Mouse (Mus musculus): ENCODE data around the gene Fry. TPM values are rescaled to one million over a fixed set of nuclear protein-coding genes. Genes with fewer than 3 reads are reported as not detected.
A peak's percentile ranks its signal among the peaks of the same experiment; 100 is the strongest.

Fry gene
- polyA plus RNA-seq, 1 experiment from 2014 or later: 21.1 TPM

- ATAC-seq (ENCODE audit: insufficient read depth, low FRiP score, low TSS enrichment) (no peak), DNase-seq (ENCODE audit: low spot score) (no peak)
- Histone ChIP-seq H3K27ac (ENCODE audit: low read depth, low read length) (no peak overlapping the region), H3K27me3 (ENCODE audit: control insufficient read depth, insufficient read depth, low read length) (no peaks in the 10 kb centered on the region), H3K4me3 (ENCODE audit: low read depth, low read length) (no peak overlapping the region), H3K9me3 (ENCODE audit: control insufficient read depth, low read length) (no peaks in the 10 kb centered on the region), H3K36me3 (ENCODE audit: control insufficient read depth, insufficient read depth, low read length) (no peaks in the 10 kb centered on the region), H3K4me2 (ENCODE audit: low read depth) (no peak overlapping the region), H3K4me1 (ENCODE audit: control insufficient read depth, insufficient read depth, low read length) (no peaks in the 10 kb centered on the region), H3K9ac (ENCODE audit: low read length) (no peak overlapping the region)
- 90% methylated on average over 4 of the region's 4 CpGs for WGBS
These were observed 68.2 kb downstream of the Fry start for GRCm38 (mm10) chr5:150186676-150187075.

- no peak overlapping the region for H3K4me2 ChIP-seq (ENCODE audit: low read depth)
- no peak overlapping the region for H3K27ac ChIP-seq (ENCODE audit: low read depth, low read length)
- H3K9ac ChIP-seq (ENCODE audit: low read length): no peak overlapping the region
- 87% methylated on average over 4 of the region's 4 CpGs for WGBS
- no peaks in the 10 kb centered on the region for H3K9me3 ChIP-seq (ENCODE audit: control insufficient read depth, low read length)
- no peak overlapping the region for H3K4me3 ChIP-seq (ENCODE audit: low read depth, low read length)
- H3K4me1 ChIP-seq (ENCODE audit: control insufficient read depth, insufficient read depth, low read length): no peaks in the 10 kb centered on the region
- ATAC-seq (ENCODE audit: insufficient read depth, low FRiP score, low TSS enrichment) (no peak), DNase-seq (ENCODE audit: low spot score) (no peak)
- H3K36me3 ChIP-seq (ENCODE audit: control insufficient read depth, insufficient read depth, low read length): no peaks in the 10 kb centered on the region
- H3K27me3 ChIP-seq (ENCODE audit: control insufficient read depth, insufficient read depth, low read length): no peaks in the 10 kb centered on the region
These were observed 69.6 kb downstream of the Fry start for GRCm38 (mm10) chr5:150188031-150188430.

- no peak overlapping the region for H3K4me2 ChIP-seq (ENCODE audit: low read depth)
- 91% methylated on average over 4 of the region's 4 CpGs for WGBS
- H3K9ac ChIP-seq (ENCODE audit: low read length): no peak overlapping the region
These were observed 72.3 kb downstream of the Fry start for GRCm38 (mm10) chr5:150190454-150191358.

GRCm38 (mm10) chr5:150195514-150196210, 77.2 kb downstream of the Fry start:
- 7% methylated on average over 22 of the region's 22 CpGs for WGBS

More at GRCm38 (mm10) chr5:150190454-150191358, 72.3 kb downstream of the Fry start:
- H3K4me3 ChIP-seq (ENCODE audit: low read depth, low read length): no peak overlapping the region
- H3K4me1 ChIP-seq (ENCODE audit: control insufficient read depth, insufficient read depth, low read length): no peaks in the 10 kb centered on the region
- no peaks in the 10 kb centered on the region for H3K27me3 ChIP-seq (ENCODE audit: control insufficient read depth, insufficient read depth, low read length)
- no peaks in the 10 kb centered on the region for H3K36me3 ChIP-seq (ENCODE audit: control insufficient read depth, insufficient read depth, low read length)
- no peak overlapping the region for H3K27ac ChIP-seq (ENCODE audit: low read depth, low read length)
- ATAC-seq (ENCODE audit: insufficient read depth, low FRiP score, low TSS enrichment) (no peak), DNase-seq (ENCODE audit: low spot score) (no peak)
- H3K9me3 ChIP-seq (ENCODE audit: control insufficient read depth, low read length): no peaks in the 10 kb centered on the region

GRCm38 (mm10) chr5:150196211-150196585, 77.8 kb downstream of the Fry start:
- Histone ChIP-seq H3K4me3 (ENCODE audit: low read depth, low read length) (peak overlapping the region; percentile 14), H3K9ac (ENCODE audit: low read length) (no peak overlapping the region), H3K27me3 (ENCODE audit: control insufficient read depth, insufficient read depth, low read length) (no peaks in the 10 kb centered on the region), H3K9me3 (ENCODE audit: control insufficient read depth, low read length) (no peaks in the 10 kb centered on the region), H3K4me1 (ENCODE audit: control insufficient read depth, insufficient read depth, low read length) (no peaks in the 10 kb centered on the region), H3K4me2 (ENCODE audit: low read depth) (peak overlapping the region; percentile 45), H3K36me3 (ENCODE audit: control insufficient read depth, insufficient read depth, low read length) (no peaks in the 10 kb centered on the region), H3K27ac (ENCODE audit: low read depth, low read length) (no peak overlapping the region)
- ATAC-seq (ENCODE audit: insufficient read depth, low FRiP score, low TSS enrichment) (peak; percentile 58; the same call in 1 of the 2 replicates), DNase-seq (ENCODE audit: low spot score) (peak; percentile 49)
- WGBS: 4% methylated on average over 6 of the region's 6 CpGs

More at GRCm38 (mm10) chr5:150195514-150196210, 77.2 kb downstream of the Fry start:
- no peaks in the 10 kb centered on the region for H3K4me1 ChIP-seq (ENCODE audit: control insufficient read depth, insufficient read depth, low read length)
- 0 out of 2 replicates have a peak overlapping the region, but pooled peaks have one; percentile 44 for H3K27ac ChIP-seq (ENCODE audit: low read depth, low read length)
- H3K4me2 ChIP-seq (ENCODE audit: low read depth): peak overlapping the region; percentile 45
- H3K27me3 ChIP-seq (ENCODE audit: control insufficient read depth, insufficient read depth, low read length): no peaks in the 10 kb centered on the region
- H3K4me3 ChIP-seq (ENCODE audit: low read depth, low read length): peak overlapping the region; percentile 14
- no peaks in the 10 kb centered on the region for H3K36me3 ChIP-seq (ENCODE audit: control insufficient read depth, insufficient read depth, low read length)
- DNase-seq (ENCODE audit: low spot score): peak; percentile 77
- no peaks in the 10 kb centered on the region for H3K9me3 ChIP-seq (ENCODE audit: control insufficient read depth, low read length)
- ATAC-seq (ENCODE audit: insufficient read depth, low FRiP score, low TSS enrichment): peak; percentile 72
- H3K9ac ChIP-seq (ENCODE audit: low read length): peak overlapping the region; percentile 41; the same call in 1 of the 2 replicates

GRCm38 (mm10) chr5:150196881-150197311, 78.5 kb downstream of the Fry start:
- Histone ChIP-seq H3K4me1 (ENCODE audit: control insufficient read depth, insufficient read depth, low read length) (no peaks in the 10 kb centered on the region), H3K9me3 (ENCODE audit: control insufficient read depth, low read length) (no peaks in the 10 kb centered on the region), H3K27me3 (ENCODE audit: control insufficient read depth, insufficient read depth, low read length) (no peaks in the 10 kb centered on the region), H3K9ac (ENCODE audit: low read length) (no peak overlapping the region), H3K36me3 (ENCODE audit: control insufficient read depth, insufficient read depth, low read length) (no peaks in the 10 kb centered on the region), H3K4me3 (ENCODE audit: low read depth, low read length) (no peak overlapping the region), H3K27ac (ENCODE audit: low read depth, low read length) (no peak overlapping the region), H3K4me2 (ENCODE audit: low read depth) (no peak overlapping the region; the same call in 1 of the 2 replicates)
- no peak for ATAC-seq (ENCODE audit: insufficient read depth, low FRiP score, low TSS enrichment)
- WGBS: 43% methylated on average over 6 of the region's 6 CpGs
- peak; percentile 26 for DNase-seq (ENCODE audit: low spot score)

GRCm38 (mm10) chr5:150206749-150207148, 88.3 kb downstream of the Fry start:
- ATAC-seq (ENCODE audit: insufficient read depth, low FRiP score, low TSS enrichment) (no peak), DNase-seq (ENCODE audit: low spot score) (no peak)
- Histone ChIP-seq H3K9me3 (ENCODE audit: control insufficient read depth, low read length) (no peaks in the 10 kb centered on the region), H3K27ac (ENCODE audit: low read depth, low read length) (no peak overlapping the region), H3K27me3 (ENCODE audit: control insufficient read depth, insufficient read depth, low read length) (no peaks in the 10 kb centered on the region), H3K4me2 (ENCODE audit: low read depth) (no peak overlapping the region), H3K36me3 (ENCODE audit: control insufficient read depth, insufficient read depth, low read length) (no peaks in the 10 kb centered on the region), H3K9ac (ENCODE audit: low read length) (no peak overlapping the region), H3K4me1 (ENCODE audit: control insufficient read depth, insufficient read depth, low read length) (no peaks in the 10 kb centered on the region), H3K4me3 (ENCODE audit: low read depth, low read length) (no peak overlapping the region)
- 91% methylated on average over 6 of the region's 6 CpGs for WGBS

GRCm38 (mm10) chr5:150207596-150207995, 89.2 kb downstream of the Fry start:
- ATAC-seq (ENCODE audit: insufficient read depth, low FRiP score, low TSS enrichment): no peak

More at GRCm38 (mm10) chr5:150207596-150207995, 89.2 kb downstream of the Fry start:
- Histone ChIP-seq H3K27me3 (ENCODE audit: control insufficient read depth, insufficient read depth, low read length) (no peaks in the 10 kb centered on the region), H3K9ac (ENCODE audit: low read length) (no peak overlapping the region), H3K4me3 (ENCODE audit: low read depth, low read length) (no peak overlapping the region), H3K27ac (ENCODE audit: low read depth, low read length) (no peak overlapping the region), H3K4me1 (ENCODE audit: control insufficient read depth, insufficient read depth, low read length) (no peaks in the 10 kb centered on the region), H3K9me3 (ENCODE audit: control insufficient read depth, low read length) (no peaks in the 10 kb centered on the region), H3K4me2 (ENCODE audit: low read depth) (no peak overlapping the region), H3K36me3 (ENCODE audit: control insufficient read depth, insufficient read depth, low read length) (no peaks in the 10 kb centered on the region)
- DNase-seq (ENCODE audit: low spot score): no peak
- 56% methylated on average over 18 of the region's 18 CpGs for WGBS
